Mouse (Mus musculus) kidney, embryonic 14.5 days (tissue): ENCODE measurements around the gene Cacna1d. TPM values are rescaled to one million over a fixed set of nuclear protein-coding genes. Genes with fewer than 3 reads are reported as not detected.

ENCODE experiments used
- ATAC-seq: fragments of 200-750 bp; cut with Nextera tagmentation; 2 replicates; pipeline ENCODE4 v1.8.0; 2017; ENCODE audit warnings: moderate number of reproducible peaks, mild to moderate bottlenecking, moderate TSS enrichment, moderate library complexity; ENCODE audit not compliant: low FRiP score, low TSS enrichment
- H3K27ac ChIP-seq: fragments of 300-500 bp; sonication (generic); 2 replicates; pipeline ENCODE4 v1.5.1; 2014; ENCODE audit warnings: low read depth, mild to moderate bottlenecking, low read length, moderate library complexity, mixed read lengths
- H3K27me3 ChIP-seq: fragments of 300-500 bp; sonication (generic); 2 replicates; pipeline ENCODE4 v1.6.1; 2014; ENCODE audit warnings: mild to moderate bottlenecking, low read length; ENCODE audit not compliant: control insufficient read depth, insufficient read depth
- H3K36me3 ChIP-seq: fragments of 300-500 bp; sonication (generic); 2 replicates; pipeline ENCODE4 v1.6.1; 2014; ENCODE audit warnings: low read length, mixed read lengths; ENCODE audit not compliant: control insufficient read depth, insufficient read depth
- H3K4me1 ChIP-seq: fragments of 300-500 bp; sonication (generic); 2 replicates; pipeline ENCODE4 v1.6.1; 2014; ENCODE audit warnings: low read length, mixed read lengths; ENCODE audit not compliant: control insufficient read depth, insufficient read depth
- H3K4me2 ChIP-seq: fragments of 300-500 bp; sonication (generic); replicated peaks from 2 replicates; pipeline ENCODE4 v1.6.1; 2014; ENCODE audit warnings: low read depth, mild to moderate bottlenecking, low read length
- H3K4me3 ChIP-seq: fragments of 300-500 bp; sonication (generic); 2 replicates; pipeline ENCODE4 v1.5.1; 2014; ENCODE audit warnings: mild to moderate bottlenecking, low read length
- H3K9ac ChIP-seq: fragments of 300-500 bp; sonication (generic); 2 replicates; pipeline ENCODE4 v1.6.1; 2014; ENCODE audit warnings: low read depth, mild to moderate bottlenecking, low read length, moderate library complexity
- H3K9me3 ChIP-seq: fragments of 300-500 bp; sonication (generic); 2 replicates; pipeline ENCODE4 v1.6.1; 2016; ENCODE audit warnings: low read length; ENCODE audit not compliant: control insufficient read depth
- WGBS: fragments of 180-500 bp; shearing (Covaris S2); extraction: QIAGEN DNeasy Blood & Tissue Kit; methylation state at CpG from one replicate; pipeline ENCODE4 v1.1.7; 2014; 5-methylcytosine and 5-hydroxymethylcytosine counted together
- polyA plus RNA-seq: library from polyadenylated mRNA; unstranded; fragments of >200 nt; fragmentation: Nextera tagmentation; extraction: Ambion mirVana; gene quantifications from 2 replicates; pipeline ENCODE4 v1.2.1, GENCODE M21; 2014

Cacna1d gene
- polyA plus RNA-seq, 1 experiment from 2014 or later = 5.1 TPM

DNA sequence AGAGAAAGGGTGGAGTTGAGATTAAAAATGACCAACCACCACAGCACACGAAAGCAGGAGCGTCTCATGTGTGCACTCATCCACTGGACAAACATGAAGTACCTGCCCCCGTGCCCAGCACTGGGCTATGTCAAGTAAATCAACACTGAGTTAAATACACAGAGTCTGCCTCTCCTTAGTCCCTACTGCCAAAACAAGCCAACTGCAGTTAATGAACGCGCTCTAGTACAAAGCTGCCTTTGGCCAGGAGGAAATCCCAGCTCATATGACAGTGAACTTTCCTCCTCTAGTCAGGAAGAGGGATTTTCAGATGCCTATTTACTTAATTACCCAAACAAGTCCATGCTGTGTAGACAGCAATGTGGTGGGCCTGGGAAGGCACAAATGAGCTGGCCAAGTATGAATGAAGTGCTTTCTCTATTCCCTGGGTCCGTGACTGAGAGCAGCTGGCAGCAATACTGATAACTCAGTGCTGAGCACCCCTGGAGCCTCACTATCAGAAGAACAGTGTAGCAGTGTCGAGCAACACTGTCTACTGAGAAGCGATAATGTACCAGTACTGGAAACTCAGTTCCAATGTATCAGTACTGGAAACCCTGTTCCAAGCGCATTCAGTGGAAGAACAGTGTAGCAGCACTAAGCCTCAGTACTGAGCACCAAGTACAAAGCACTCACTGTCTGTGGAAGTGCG is 229.5 kb downstream of the Cacna1d start:
- no peak overlapping the region for H3K4me2 ChIP-seq
- H3K36me3 ChIP-seq = no peaks in the 10 kb centered on the region
- H3K27me3 ChIP-seq = no peaks in the 10 kb centered on the region
- H3K4me1 ChIP-seq = no peaks in the 10 kb centered on the region
- WGBS = 71% methylated on average over 10 of the region's 10 CpGs
- no peak overlapping the region for H3K27ac ChIP-seq
- ATAC-seq = no peak
- H3K9me3 ChIP-seq = no peaks in the 10 kb centered on the region
- H3K4me3 ChIP-seq = no peak overlapping the region
- no peak overlapping the region for H3K9ac ChIP-seq

DNA sequence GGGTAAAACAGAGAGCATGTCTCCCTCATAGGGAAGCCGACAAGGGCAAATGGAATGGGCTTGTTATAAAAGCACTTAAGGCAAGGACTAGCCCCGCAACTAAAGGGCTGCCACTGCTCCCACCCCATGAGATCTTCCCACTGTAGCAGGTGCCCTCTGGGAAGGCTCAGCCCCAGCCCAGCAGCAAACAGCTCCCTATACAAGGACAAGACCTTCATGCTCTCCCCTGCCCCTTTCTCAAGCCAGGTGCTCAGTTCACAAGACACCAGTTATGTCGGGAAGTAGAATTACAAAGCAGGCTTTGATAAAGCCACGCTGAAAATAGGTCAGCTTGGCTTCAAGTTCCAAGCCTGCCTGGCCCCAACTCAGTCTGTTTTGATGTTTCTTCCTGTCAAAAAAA is 233.6 kb downstream of the Cacna1d start:
- 33% methylated on average over 4 of the region's 4 CpGs for WGBS
- Histone ChIP-seq H3K27ac (no peak overlapping the region), H3K9ac (no peak overlapping the region), H3K9me3 (no peaks in the 10 kb centered on the region), H3K36me3 (no peaks in the 10 kb centered on the region), H3K4me3 (no peak overlapping the region), H3K4me2 (no peak overlapping the region), H3K27me3 (no peaks in the 10 kb centered on the region), H3K4me1 (no peaks in the 10 kb centered on the region)
- ATAC-seq = no peak

- Histone ChIP-seq H3K27ac (no peak overlapping the region), H3K9me3 (no peaks in the 10 kb centered on the region)
Observed at GRCm38 (mm10) chr14:30256486-30256885, 234.8 kb downstream of the Cacna1d start.

GRCm38 (mm10) chr14:30255701-30256400 is 235.4 kb downstream of the Cacna1d start:
- Histone ChIP-seq H3K4me3 (no peak overlapping the region), H3K27me3 (no peaks in the 10 kb centered on the region), H3K36me3 (no peaks in the 10 kb centered on the region), H3K9me3 (no peaks in the 10 kb centered on the region), H3K4me1 (no peaks in the 10 kb centered on the region), H3K27ac (no peak overlapping the region), H3K4me2 (no peak overlapping the region), H3K9ac (no peak overlapping the region)
- 86% methylated on average over 12 of the region's 12 CpGs for WGBS
- ATAC-seq = no peak

More at GRCm38 (mm10) chr14:30256486-30256885, 234.8 kb downstream of the Cacna1d start:
- 69% methylated on average over 4 of the region's 4 CpGs for WGBS
- no peaks in the 10 kb centered on the region for H3K4me1 ChIP-seq
- H3K9ac ChIP-seq = no peak overlapping the region
- no peaks in the 10 kb centered on the region for H3K27me3 ChIP-seq
- H3K4me3 ChIP-seq = no peak overlapping the region
- H3K4me2 ChIP-seq = no peak overlapping the region
- H3K36me3 ChIP-seq = no peaks in the 10 kb centered on the region
- no peak for ATAC-seq

GRCm38 (mm10) chr14:30254776-30255175 is 236.5 kb downstream of the Cacna1d start:
- Histone ChIP-seq H3K4me1 (no peaks in the 10 kb centered on the region), H3K36me3 (no peaks in the 10 kb centered on the region), H3K27me3 (no peaks in the 10 kb centered on the region), H3K9ac (no peak overlapping the region), H3K4me2 (no peak overlapping the region), H3K4me3 (no peak overlapping the region), H3K9me3 (no peaks in the 10 kb centered on the region), H3K27ac (no peak overlapping the region)
- 73% methylated on average over 4 of the region's 4 CpGs for WGBS
- no peak for ATAC-seq

- ATAC-seq = no peak
- no peaks in the 10 kb centered on the region for H3K36me3 ChIP-seq
- no peak overlapping the region for H3K27ac ChIP-seq
- H3K27me3 ChIP-seq = no peaks in the 10 kb centered on the region
- H3K4me3 ChIP-seq = no peak overlapping the region
- H3K9ac ChIP-seq = no peak overlapping the region
- no peak overlapping the region for H3K4me2 ChIP-seq
- no peaks in the 10 kb centered on the region for H3K9me3 ChIP-seq
- no peaks in the 10 kb centered on the region for H3K4me1 ChIP-seq
- WGBS = 76% methylated on average over 2 of the region's 2 CpGs
Observed at GRCm38 (mm10) chr14:30252824-30253223, 238.4 kb downstream of the Cacna1d start.

- 92% methylated on average over 5 of the region's 5 CpGs for WGBS
- no peaks in the 10 kb centered on the region for H3K9me3 ChIP-seq
Observed at GRCm38 (mm10) chr14:30251351-30251750, 239.9 kb downstream of the Cacna1d start.

GRCm38 (mm10) chr14:30249591-30249990 is 241.7 kb downstream of the Cacna1d start:
- no peak for ATAC-seq
- Histone ChIP-seq H3K9me3 (no peaks in the 10 kb centered on the region), H3K4me2 (no peak overlapping the region), H3K27ac (no peak overlapping the region), H3K36me3 (no peaks in the 10 kb centered on the region), H3K4me3 (no peak overlapping the region), H3K27me3 (no peaks in the 10 kb centered on the region), H3K4me1 (no peaks in the 10 kb centered on the region), H3K9ac (no peak overlapping the region)
- 82% methylated on average over 4 of the region's 4 CpGs for WGBS

More at GRCm38 (mm10) chr14:30251351-30251750, 239.9 kb downstream of the Cacna1d start:
- no peak overlapping the region for H3K4me2 ChIP-seq
- no peak overlapping the region for H3K4me3 ChIP-seq
- no peak overlapping the region for H3K27ac ChIP-seq
- H3K9ac ChIP-seq = no peak overlapping the region
- H3K27me3 ChIP-seq = no peaks in the 10 kb centered on the region
- no peaks in the 10 kb centered on the region for H3K4me1 ChIP-seq
- no peaks in the 10 kb centered on the region for H3K36me3 ChIP-seq
- no peak for ATAC-seq

GRCm38 (mm10) chr14:30248811-30249210 is 242.4 kb downstream of the Cacna1d start:
- no peak overlapping the region for H3K27ac ChIP-seq
- no peaks in the 10 kb centered on the region for H3K4me1 ChIP-seq
- H3K36me3 ChIP-seq = no peaks in the 10 kb centered on the region
- no peak overlapping the region for H3K4me2 ChIP-seq
- 87% methylated on average over 4 of the region's 4 CpGs for WGBS
- H3K27me3 ChIP-seq = no peaks in the 10 kb centered on the region
- H3K9me3 ChIP-seq = no peaks in the 10 kb centered on the region
- H3K9ac ChIP-seq = no peak overlapping the region
- ATAC-seq = no peak
- no peak overlapping the region for H3K4me3 ChIP-seq
